Mouse (Mus musculus) ES-CJ7 (cell line): ENCODE measurements around the gene Lrrc34.

ENCODE experiments used
- DNase-seq: peaks from one replicate; pipeline ENCODE4 v3.0.0; 2011; ENCODE audit warnings: low read depth, low spot score

The Lrrc34 gene

GRCm38 (mm10) chr3:30600717-30601116 lies 47.0 kb downstream of the Lrrc34 start:
- DNase-seq: peak; percentile 42

- no peak for DNase-seq
Observed at GRCm38 (mm10) chr3:30599711-30600545, 47.7 kb downstream of the Lrrc34 start, which contains the start of gene Actrt3. Actrt3 (minus strand) TSS chr3:30599939.

GRCm38 (mm10) chr3:30597271-30597670 lies 50.4 kb downstream of the Lrrc34 start:
- DNase-seq: no peak

DNA sequence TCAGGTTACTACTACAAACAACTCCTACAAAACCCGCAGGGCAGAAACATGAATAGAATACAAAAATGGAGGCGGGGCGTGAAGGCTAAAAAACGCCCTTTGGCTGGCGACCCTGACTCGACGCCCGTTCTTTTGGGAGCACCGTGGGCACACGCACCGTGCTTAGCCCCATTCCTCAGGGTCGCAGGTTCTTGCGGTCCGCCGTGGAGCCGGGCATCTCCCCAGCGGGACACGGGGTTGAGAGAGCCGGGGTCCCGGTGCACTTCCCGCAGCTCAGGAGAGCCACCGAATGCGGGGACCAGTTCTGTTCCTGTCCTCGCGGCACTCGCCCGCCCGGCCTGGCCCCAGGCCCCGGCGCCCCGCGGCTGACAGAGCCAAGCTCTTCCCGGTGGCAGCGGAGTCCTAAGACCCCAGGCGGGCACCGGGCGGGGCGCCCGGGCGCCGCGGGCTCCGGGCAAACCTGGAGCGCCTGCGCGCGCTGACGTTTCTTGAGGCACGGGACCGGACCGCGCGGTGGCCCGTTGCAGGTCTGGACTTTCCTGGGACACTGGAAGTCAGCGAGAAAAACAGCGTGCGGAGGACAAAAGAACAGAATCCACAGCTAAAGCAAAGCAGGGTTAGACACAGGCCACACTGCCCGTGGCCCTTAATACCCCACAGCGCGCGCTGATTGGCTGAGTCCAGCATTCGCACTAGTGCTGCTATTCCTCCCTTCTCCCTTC lies 52.4 kb downstream of the Lrrc34 start:
- peak; percentile 41 for DNase-seq

DNA sequence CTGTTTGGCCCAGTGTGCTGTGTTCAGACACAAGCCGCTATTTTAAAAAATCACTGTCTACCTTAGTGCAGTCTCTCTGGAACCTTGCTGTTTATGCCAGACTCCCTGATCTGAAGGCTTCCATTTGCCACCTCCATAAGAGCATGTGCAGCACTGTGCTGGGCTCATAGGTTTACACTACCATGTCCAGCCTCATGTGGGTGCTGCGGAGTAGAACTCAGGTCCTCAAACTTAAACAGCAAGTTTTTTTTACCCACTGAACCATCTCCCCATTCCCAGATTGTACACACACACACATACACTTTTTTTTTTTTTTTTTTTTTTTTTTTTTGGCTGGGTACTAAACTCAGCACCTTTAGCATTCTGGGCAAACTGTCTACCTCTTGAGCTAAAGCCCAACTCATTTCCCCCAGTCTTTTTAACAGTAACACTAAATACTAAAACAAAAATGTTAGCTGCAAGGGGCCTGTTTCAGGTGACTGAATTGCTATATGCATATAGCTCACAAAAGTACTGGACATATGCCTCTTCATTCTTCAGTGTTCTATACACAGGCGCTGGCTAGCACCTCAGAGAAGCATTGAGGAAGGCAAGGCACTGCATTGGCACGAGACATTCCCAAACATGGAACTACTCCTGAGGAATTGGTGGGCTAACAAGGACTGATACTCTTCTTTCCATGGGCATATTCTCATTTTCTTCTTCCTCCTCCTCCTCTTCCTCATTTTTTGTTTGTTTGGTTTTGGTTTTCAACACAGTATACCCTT lies 53.8 kb downstream of the Lrrc34 start:
- DNase-seq: peak; percentile 87

DNA sequence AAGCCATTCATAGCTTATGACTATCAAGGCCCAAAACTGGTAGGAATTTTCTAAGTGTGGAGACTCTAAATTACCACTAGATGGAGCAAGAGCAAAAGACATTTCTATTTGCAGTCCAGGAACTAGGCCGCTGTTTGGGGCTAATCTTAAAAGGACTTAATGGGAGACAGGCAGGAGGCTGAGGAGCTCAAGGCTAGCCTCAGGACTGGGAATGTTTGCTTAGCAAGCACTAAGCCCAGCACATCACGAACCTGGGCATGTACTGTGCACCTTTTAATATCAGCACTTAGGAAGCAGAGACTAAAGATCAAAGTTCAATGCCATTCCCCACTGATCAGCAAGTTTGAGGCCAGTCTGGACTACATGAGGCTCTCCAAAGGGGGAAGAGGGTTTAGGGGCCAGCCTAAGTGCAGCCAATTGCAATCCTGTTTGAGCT lies 55.2 kb downstream of the Lrrc34 start:
- peak; percentile 86 for DNase-seq

GRCm38 (mm10) chr3:30588865-30589264 lies 58.8 kb downstream of the Lrrc34 start:
- DNase-seq: no peak
